Mouse (Mus musculus): ENCODE results near the gene Dclk1.

Dclk1 gene

GRCm38 (mm10) chr3:55571552-55572296 is 329.6 kb downstream of the Dclk1 start:
- no peak for DNase-seq (ENCODE audit: extremely low spot score, low read depth, low spot score)

- no peak for DNase-seq (ENCODE audit: extremely low spot score, low read depth, low spot score)
These were observed 330.1 kb downstream of the Dclk1 start for GRCm38 (mm10) chr3:55572297-55572681.

DNA sequence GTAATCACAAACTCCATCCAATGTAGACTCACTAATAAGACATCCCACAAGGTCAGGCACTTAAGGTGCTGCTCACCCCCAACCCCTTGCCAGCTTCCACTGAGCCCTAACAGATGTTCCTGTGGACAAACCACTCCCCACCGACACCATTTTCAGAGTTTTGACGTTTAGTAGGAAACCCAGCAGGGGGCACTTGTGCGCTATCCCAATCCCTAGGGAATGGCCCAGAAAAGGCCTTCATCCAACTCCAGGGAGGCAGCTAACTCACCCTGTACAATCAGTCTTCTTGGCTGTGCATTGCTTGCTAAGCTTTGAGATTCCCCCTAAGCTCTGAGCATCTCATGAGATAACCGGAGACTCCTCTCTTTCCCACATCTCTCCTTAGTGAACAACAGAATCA is 331.8 kb downstream of the Dclk1 start:
- DNase-seq (ENCODE audit: extremely low spot score, low read depth, low spot score) = no peak

DNA sequence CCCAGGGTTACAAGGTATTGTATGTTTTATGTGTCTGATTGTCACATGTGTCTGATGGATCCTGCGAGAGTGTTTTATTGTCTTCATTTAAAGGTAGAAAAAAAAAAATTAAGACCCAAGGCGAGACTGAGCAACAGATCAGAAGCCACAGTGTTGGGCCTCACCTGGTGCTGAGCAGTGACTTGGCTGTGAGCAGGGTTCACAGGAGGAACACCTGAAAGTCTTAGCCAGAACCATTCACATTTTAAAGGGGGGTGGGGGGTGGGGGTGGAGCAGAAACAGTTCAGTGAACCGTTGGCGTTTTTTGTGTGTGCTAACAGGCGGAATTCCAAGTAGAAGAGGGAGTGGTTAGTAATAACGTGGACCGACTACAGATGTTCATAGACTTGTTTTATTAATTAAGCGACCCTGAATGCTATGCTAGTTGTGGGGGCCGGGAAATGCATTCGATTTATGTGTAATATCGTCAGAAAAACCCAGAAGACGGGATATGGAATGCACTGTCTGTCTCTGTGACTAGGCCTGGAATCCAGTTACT is 345.3 kb downstream of the Dclk1 start:
- DNase-seq (ENCODE audit: extremely low spot score, low read depth, low spot score) = no peak

DNA sequence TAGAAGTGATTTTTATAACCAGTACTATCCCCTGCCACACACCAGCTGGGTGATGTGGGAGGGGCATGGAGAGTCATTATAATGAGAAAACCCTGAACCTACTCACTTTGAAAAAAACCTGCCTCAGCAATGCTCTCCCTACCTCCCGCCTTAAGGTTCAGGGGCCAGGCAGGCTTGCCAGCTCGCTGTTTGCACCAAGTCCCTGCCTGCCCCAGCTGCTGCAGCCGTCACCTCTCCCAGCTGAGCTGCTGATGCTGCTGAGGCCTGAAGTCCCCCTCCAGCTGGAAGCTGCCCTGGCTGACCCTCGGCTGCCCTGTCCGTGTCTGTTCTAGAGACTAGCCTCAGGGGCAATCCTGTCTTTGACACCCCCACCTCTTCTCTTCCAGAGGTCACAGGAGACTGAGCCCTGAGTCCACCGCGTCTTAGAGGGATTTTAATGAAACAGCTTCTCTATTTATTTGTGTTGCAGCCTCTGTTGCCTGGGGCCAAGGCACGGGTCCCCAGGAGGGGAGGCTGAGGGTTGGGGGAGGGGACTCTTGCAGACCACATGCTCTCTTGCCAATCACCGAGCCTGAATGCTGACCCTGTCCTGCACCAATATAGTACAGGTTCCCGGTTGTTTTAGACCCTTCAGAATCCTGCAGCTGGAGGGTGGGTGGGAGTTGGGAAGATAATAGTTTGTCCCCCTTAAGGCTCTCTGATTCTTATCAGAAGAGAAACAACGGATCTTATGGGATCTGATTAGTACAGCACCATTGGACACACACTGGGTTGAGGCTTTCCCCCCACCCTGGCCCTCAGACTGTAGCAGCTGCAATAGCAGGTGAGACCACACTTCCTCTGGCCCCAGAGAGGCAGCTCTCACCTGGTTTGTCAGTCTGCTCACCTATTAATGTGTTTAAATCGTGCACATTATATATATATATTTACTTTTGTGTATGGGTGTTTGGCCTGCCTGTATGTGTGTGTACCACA is 346.1 kb downstream of the Dclk1 start:
- DNase-seq (ENCODE audit: extremely low spot score, low read depth, low spot score) = no peak
